Mouse (Mus musculus): ENCODE data around the gene Cutal.
A peak's percentile ranks its signal among the peaks of the same experiment; 100 is the strongest.

- peak; percentile 72; the same call in 1 of the 2 replicates for TF ChIP-seq CTCF (IDR thresholded peaks at IDR 0.05; ENCODE audit: borderline replicate concordance, control insufficient read depth, extremely low read depth, insufficient read depth, low read length, poor library complexity)
- TF ChIP-seq POLR2A (IDR thresholded peaks at IDR 0.05; ENCODE audit: control insufficient read depth, extremely low read depth, insufficient read depth, low read length, poor library complexity), result no peak
Measured at GRCm38 (mm10) chr2:34897820-34898219, 23.6 kb downstream of the Cutal start.

Data from thymus, adult 2 months (tissue).